Mouse (Mus musculus) layer of hippocampus, adult 2 months (tissue): Measurements from ENCODE around the gene Fam189a1. TPM values are rescaled to one million over a fixed set of nuclear protein-coding genes. Genes with fewer than 3 reads are reported as not detected.

Experiments
- DNase-seq, 2 experiments: peaks; one replicate each; pipeline ENCODE4 v3.0.0; 2022; ENCODE audit warnings: low spot score in 2 of 2
- H3K27ac ChIP-seq: fragments of 200-600 bp; 2 replicates; pipeline ENCODE4 v1.8.1; 2022
- H3K4me3 ChIP-seq: fragments of 200-600 bp; 2 replicates; pipeline ENCODE4 v1.8.1; 2022; ENCODE audit warnings: mild to moderate bottlenecking
- CTCF ChIP-seq: fragments of 200-600 bp; conservative IDR thresholded peaks from 2 replicates; pipeline ENCODE4 v1.8.1; 2022; ENCODE audit warnings: antibody characterized with exemption, mild to moderate bottlenecking, moderate library complexity
- total RNA-seq, 2 experiments: library from RNA; stranded (reverse); gene quantifications; 2 replicates each; pipeline ENCODE4 v1.2.3; 2021

Gene Fam189a1
- total RNA-seq, 2 experiments from 2014 or later, result 63.6 to 66.3 TPM

- peak; percentile 57 for TF ChIP-seq CTCF
- DNase-seq, result no peak
- no peak overlapping the region for H3K4me3 ChIP-seq
- H3K27ac ChIP-seq, result no peak overlapping the region
Measured at GRCm38 (mm10) chr7:64773465-64773864, 382.9 kb downstream of the Fam189a1 start.

GRCm38 (mm10) chr7:64770779-64771390, 385.5 kb downstream of the Fam189a1 start:
- DNase-seq, result no peak
- Histone ChIP-seq H3K4me3 (no peak overlapping the region), H3K27ac (no peak overlapping the region)
- TF ChIP-seq CTCF, result no peak

- Histone ChIP-seq H3K27ac (no peak overlapping the region), H3K4me3 (no peak overlapping the region)
- TF ChIP-seq CTCF, result no peak
- no peak for DNase-seq
Measured at GRCm38 (mm10) chr7:64769768-64770167, 386.6 kb downstream of the Fam189a1 start.

GRCm38 (mm10) chr7:64765595-64765994, 390.8 kb downstream of the Fam189a1 start:
- peak overlapping the region; percentile 75 for H3K27ac ChIP-seq
- no peak overlapping the region for H3K4me3 ChIP-seq
- TF ChIP-seq CTCF, result no peak
- peak in 1 of 2 experiments; percentile 60 for DNase-seq

- no peak for TF ChIP-seq CTCF
- Histone ChIP-seq H3K27ac (no peak overlapping the region), H3K4me3 (no peak overlapping the region)
- DNase-seq, result no peak
Measured at GRCm38 (mm10) chr7:64755141-64755540, 401.2 kb downstream of the Fam189a1 start.

- DNase-seq, result no peak
- no peak overlapping the region for H3K27ac ChIP-seq
- TF ChIP-seq CTCF, result no peak
- no peak overlapping the region for H3K4me3 ChIP-seq
Measured at GRCm38 (mm10) chr7:64754161-64754560, 402.2 kb downstream of the Fam189a1 start.

GRCm38 (mm10) chr7:64753678-64754077, 402.7 kb downstream of the Fam189a1 start:
- TF ChIP-seq CTCF, result no peak
- no peak for DNase-seq
- H3K27ac ChIP-seq, result no peak overlapping the region; the same call in 1 of the 2 replicates

GRCm38 (mm10) chr7:64752133-64752532, 404.2 kb downstream of the Fam189a1 start:
- Histone ChIP-seq H3K4me3 (no peak overlapping the region), H3K27ac (peak overlapping the region; percentile 73)
- peak; percentile 63 to 84 for DNase-seq
- no peak for TF ChIP-seq CTCF

More at GRCm38 (mm10) chr7:64753678-64754077, 402.7 kb downstream of the Fam189a1 start:
- H3K4me3 ChIP-seq, result no peak overlapping the region

- peak overlapping the region; percentile 73 for H3K27ac ChIP-seq
- TF ChIP-seq CTCF, result peak; percentile 93
- no peak overlapping the region for H3K4me3 ChIP-seq
- peak; percentile 69 to 74 for DNase-seq
Measured at GRCm38 (mm10) chr7:64751465-64751864, 404.9 kb downstream of the Fam189a1 start.

GRCm38 (mm10) chr7:64743610-64744009, 412.8 kb downstream of the Fam189a1 start:
- Histone ChIP-seq H3K27ac (peak overlapping the region; percentile 43; the same call in 1 of the 2 replicates), H3K4me3 (no peak overlapping the region)
- no peak for DNase-seq
- TF ChIP-seq CTCF, result no peak

- Histone ChIP-seq H3K27ac (peak overlapping the region; percentile 59), H3K4me3 (no peak overlapping the region)
- TF ChIP-seq CTCF, result peak; percentile 95
- peak; percentile 84 to 93 for DNase-seq
Measured at GRCm38 (mm10) chr7:64741333-64742307, 414.8 kb downstream of the Fam189a1 start.

GRCm38 (mm10) chr7:64739131-64739530, 417.2 kb downstream of the Fam189a1 start:
- Histone ChIP-seq H3K27ac (no peak overlapping the region; the same call in 1 of the 2 replicates), H3K4me3 (no peak overlapping the region)
- TF ChIP-seq CTCF, result no peak
- DNase-seq, result no peak

GRCm38 (mm10) chr7:64729785-64730184, 426.6 kb downstream of the Fam189a1 start:
- DNase-seq, result peak in 1 of 2 experiments; percentile 73
- H3K27ac ChIP-seq, result peak overlapping the region; percentile 88; the same call in 1 of the 2 replicates
- TF ChIP-seq CTCF, result peak; percentile 92
- H3K4me3 ChIP-seq, result no peak overlapping the region
